In the genomic region with DNA sequence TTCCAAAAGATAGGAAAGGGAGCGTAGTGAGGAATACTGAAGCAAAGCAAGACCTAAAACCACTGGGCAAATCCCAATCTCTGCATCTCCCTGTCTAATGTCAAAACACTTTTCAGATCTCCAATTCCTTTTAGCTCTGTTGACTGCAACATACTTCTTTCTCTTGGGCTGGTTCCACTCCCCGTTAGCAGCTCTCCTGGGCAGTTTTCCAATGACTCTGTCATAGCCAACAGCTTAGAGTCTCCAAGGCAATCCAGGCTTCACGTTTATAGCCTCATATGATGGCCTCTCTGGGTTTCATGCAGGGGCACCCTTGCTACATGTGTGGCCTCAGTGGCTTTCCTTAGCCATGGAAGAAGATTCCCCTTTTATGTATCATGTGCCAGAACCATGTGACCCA, we compare ENCODE assay signal across 15 mouse cellular contexts. TPM values are rescaled to one million over a fixed set of nuclear protein-coding genes. Genes with fewer than 3 reads are reported as not detected.
A peak's percentile ranks its signal among the peaks of the same experiment; 100 is the strongest.
DNase-seq lines count a peak whose midpoint lies in the region; ATAC-seq lines count a peak whose summit lies in the region.
"Had no signal": no experiment of that assay in that cellular context is flagged by ENCODE, and none has a peak within 500 bp of the region (broad histone marks: within the 10 kb centered on the region; RNA-seq: fewer than 3 reads in every experiment).

No protein-coding gene starts in this region.

- DNase-seq in cerebellum, postnatal 14 days = peak; percentile 17 to 42
- no peak for DNase-seq in cerebellum, adult 9-10 months
- peak; percentile 13 to 17 for DNase-seq in heart, postnatal 10 days
- peak; percentile 17 for DNase-seq in lung, postnatal 10 days
- DNase-seq in lung, postnatal 14 days = no peak
- DNase-seq in left cerebral cortex, postnatal 14 days (ENCODE audit: low spot score in 2 of 2) = peak; percentile 14 to 40
- no peak for DNase-seq in spleen, postnatal 36 days (ENCODE audit: low spot score in 2 of 2)
- DNase-seq: adrenal gland, postnatal 14 days; kidney, adult 2 months; kidney, postnatal 4 days; thymus, adult 2 months had no signal

- no peak overlapping the region for H3K9ac ChIP-seq in heart, embryonic 12.5 days
- H3K9ac ChIP-seq: hindbrain, embryonic 13.5 days; liver, embryonic 14.5 days; neural tube, embryonic 13.5 days had no signal

- 60% methylated on average over 3 of the region's 3 CpGs for WGBS in heart, embryonic 12.5 days

- 0 out of 2 replicates have a peak, but pooled peaks cover 2% of the 10 kb centered on the region for H3K9me3 ChIP-seq in heart, embryonic 12.5 days (replicated peaks)
- H3K9me3 ChIP-seq: hindbrain, embryonic 13.5 days; neural tube, embryonic 13.5 days had no signal

- intact Hi-C loops in heart, postnatal 10 days (cut with DNase I) = no loop called here
- intact Hi-C loops in left cerebral cortex, postnatal 14 days (cut with DNase I) = no loop called here

- H3K4me3 ChIP-seq in heart, embryonic 12.5 days = no peak overlapping the region
- H3K4me3 ChIP-seq: hindbrain, embryonic 13.5 days; neural tube, embryonic 13.5 days had no signal

- no peak for ATAC-seq in heart, embryonic 12.5 days (ENCODE audit: insufficient number of reproducible peaks, low FRiP score)

- H3K4me1 ChIP-seq in heart, embryonic 12.5 days (replicated peaks) = no peaks in the 10 kb centered on the region
- H3K4me1 ChIP-seq: hindbrain, embryonic 13.5 days; neural tube, embryonic 13.5 days had no signal

- H3K27ac ChIP-seq in heart, embryonic 12.5 days (ENCODE audit: poor library complexity, severe bottlenecking) = no peak overlapping the region
- H3K27ac ChIP-seq: hindbrain, embryonic 13.5 days; liver, embryonic 14.5 days; neural tube, embryonic 13.5 days had no signal

- no peaks in the 10 kb centered on the region for H3K36me3 ChIP-seq in heart, embryonic 12.5 days
- H3K36me3 ChIP-seq: hindbrain, embryonic 13.5 days; neural tube, embryonic 13.5 days had no signal

- no peak overlapping the region for H3K4me2 ChIP-seq in heart, embryonic 12.5 days
- H3K4me2 ChIP-seq: hindbrain, embryonic 13.5 days; neural tube, embryonic 13.5 days had no signal

- H3K27me3 ChIP-seq in heart, embryonic 12.5 days (replicated peaks) = no peaks in the 10 kb centered on the region
- H3K27me3 ChIP-seq: hindbrain, embryonic 13.5 days; neural tube, embryonic 13.5 days had no signal

RNA-seq across cellular contexts. Expression of a gene that starts 29.6 kb away (rescaled TPM):
- 10 to 100 TPM; 17.1 to 17.6 TPM for total RNA-seq in heart, postnatal 10 days (2021)
- polyA plus RNA-seq in heart, embryonic 12.5 days (2016; fragmentation: Nextera tagmentation; extraction: Ambion mirVana) = 12.8 and 15.3 TPM in 2 replicates
- 10 to 100 TPM; 29.7 to 30.2 TPM for total RNA-seq in left cerebral cortex, postnatal 14 days (2021)

Comparison
In these comparisons a context has a peak if more than half of its experiments do, and no peak if none do; other contexts are left out.
1. DNase-seq: peak in cerebellum, postnatal 14 days (2 of 2), heart, postnatal 10 days (2 of 2), lung, postnatal 10 days (single experiment) and left cerebral cortex, postnatal 14 days (2 of 2); none in cerebellum, adult 9-10 months (single experiment), lung, postnatal 14 days (single experiment) and spleen, postnatal 36 days (0 of 2).